Mouse (Mus musculus) CH12.LX (cell line): ENCODE results near the gene Sidt1.

ENCODE experiments used
- CTCF ChIP-seq, 2 experiments: IDR thresholded peaks in 1 of 2; conservative IDR thresholded peaks in 1 of 2; 2 replicates each; pipeline ENCODE4 v1.5.1; 2011 to 2012; ENCODE audit warnings: low read depth in 2 of 2, low read length in 2 of 2, improper control_type of control experiment in 1 of 2, inconsistent platforms in 1 of 2, mild to moderate bottlenecking in 1 of 2, moderate library complexity in 1 of 2
- MAX ChIP-seq: IDR thresholded peaks from 2 replicates; pipeline ENCODE4 v1.6.1; 2011; ENCODE audit warnings: low read length, improper control_type of control experiment
- MAZ ChIP-seq: IDR thresholded peaks from 2 replicates; pipeline ENCODE4 v1.6.1; 2012; ENCODE audit warnings: low read depth, mild to moderate bottlenecking, inconsistent platforms, low read length, improper control_type of control experiment, moderate library complexity
- POLR2A ChIP-seq: IDR thresholded peaks from 2 replicates; pipeline ENCODE4 v1.6.1; 2011; ENCODE audit warnings: low read depth, mild to moderate bottlenecking, improper control_type of control experiment, low read length

DNA sequence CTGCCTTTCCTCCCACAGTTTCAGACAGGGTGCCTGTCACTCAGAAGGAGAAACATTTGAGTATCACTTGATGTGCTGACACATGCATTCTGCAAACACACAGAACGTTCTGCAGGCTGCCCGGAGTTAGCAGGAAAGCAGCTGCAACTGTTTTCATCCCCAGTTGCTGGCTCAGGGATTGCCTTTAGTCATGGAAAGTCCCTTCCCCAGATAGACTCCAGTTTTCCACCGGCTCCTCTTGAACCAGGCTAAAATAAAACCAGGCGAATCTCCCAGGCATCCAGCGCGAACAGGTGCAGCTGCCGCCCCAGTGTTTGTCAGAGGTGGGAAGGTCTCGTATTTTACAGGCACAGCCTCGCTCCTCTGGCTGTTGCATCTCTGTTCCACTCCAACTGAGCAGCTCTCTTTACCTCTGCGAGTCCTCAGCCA lies 94.1 kb downstream of the Sidt1 start:
- TF ChIP-seq CTCF (conservative IDR thresholded peaks at IDR 0.05 in 1 of 2, IDR thresholded peaks at IDR 0.05 in 1 of 2; ENCODE audit: low read depth in 2 of 2, low read length in 2 of 2) (no peak), MAZ (no peak), POLR2A (no peak), MAX (no peak)
